Mouse (Mus musculus) lung, embryonic 14.5 days (tissue): ENCODE data around the gene Rapsn. TPM values are rescaled to one million over a fixed set of nuclear protein-coding genes. Genes with fewer than 3 reads are reported as not detected.
A peak's percentile ranks its signal among the peaks of the same experiment; 100 is the strongest.
"Not testable (repeated sequence)": the region's sequence is repeated elsewhere in the genome, so short reads cannot be mapped to it uniquely, and the experiment has no call there.

Experiments
- ATAC-seq: fragments of 200-750 bp; cut with Nextera tagmentation; 2 replicates; pipeline ENCODE4 v1.8.0; 2017; ENCODE audit warnings: mild to moderate bottlenecking, moderate TSS enrichment, moderate library complexity; ENCODE audit not compliant: insufficient read depth
- DNase-seq: peaks from one replicate; pipeline ENCODE4 v3.0.0-alpha.2; 2015
- H3K27ac ChIP-seq: fragments of 300-500 bp; sonication (generic); 2 replicates; pipeline ENCODE4 v1.5.1; 2014; ENCODE audit warnings: low read depth, mild to moderate bottlenecking, moderate library complexity
- H3K27me3 ChIP-seq: fragments of 300-500 bp; sonication (generic); 2 replicates; pipeline ENCODE4 v1.6.1; 2014; ENCODE audit warnings: low read length, control low read depth; ENCODE audit not compliant: insufficient read depth
- H3K36me3 ChIP-seq: fragments of 300-500 bp; sonication (generic); 2 replicates; pipeline ENCODE4 v1.6.1; 2014; ENCODE audit warnings: control low read depth; ENCODE audit not compliant: insufficient read depth
- H3K4me1 ChIP-seq: fragments of 300-500 bp; sonication (generic); 2 replicates; pipeline ENCODE4 v1.6.1; 2014; ENCODE audit warnings: antibody characterized with exemption, control low read depth; ENCODE audit not compliant: insufficient read depth
- H3K4me2 ChIP-seq: fragments of 300-500 bp; sonication (generic); 2 replicates; pipeline ENCODE4 v1.6.1; 2014; ENCODE audit warnings: mild to moderate bottlenecking
- H3K4me3 ChIP-seq: fragments of 300-500 bp; sonication (generic); 2 replicates; pipeline ENCODE4 v1.5.1; 2014; ENCODE audit warnings: low read depth, low read length
- H3K9ac ChIP-seq: fragments of 300-500 bp; sonication (generic); 2 replicates; pipeline ENCODE4 v1.6.1; 2014
- H3K9me3 ChIP-seq: fragments of 300-500 bp; sonication (generic); 2 replicates; pipeline ENCODE4 v1.6.1; 2016; ENCODE audit warnings: low read depth, low read length, control low read depth
- CTCF ChIP-seq: IDR thresholded peaks from 2 replicates; pipeline ENCODE4 v1.5.1; 2016; ENCODE audit warnings: antibody characterized with exemption, low read depth
- WGBS: fragments of 180-500 bp; shearing (Covaris S2); extraction: QIAGEN DNeasy Blood & Tissue Kit; methylation state at CpG from one replicate; pipeline ENCODE4 v1.1.7; 2014; 5-methylcytosine and 5-hydroxymethylcytosine counted together
- polyA plus RNA-seq: library from polyadenylated mRNA; unstranded; fragments of >200 nt; fragmentation: Nextera tagmentation; extraction: Ambion mirVana; gene quantifications from 2 replicates; pipeline ENCODE4 v1.2.1, GENCODE M21; 2014

Gene Rapsn
- polyA plus RNA-seq: 1.5 and 1.6 TPM in 2 replicates

DNA sequence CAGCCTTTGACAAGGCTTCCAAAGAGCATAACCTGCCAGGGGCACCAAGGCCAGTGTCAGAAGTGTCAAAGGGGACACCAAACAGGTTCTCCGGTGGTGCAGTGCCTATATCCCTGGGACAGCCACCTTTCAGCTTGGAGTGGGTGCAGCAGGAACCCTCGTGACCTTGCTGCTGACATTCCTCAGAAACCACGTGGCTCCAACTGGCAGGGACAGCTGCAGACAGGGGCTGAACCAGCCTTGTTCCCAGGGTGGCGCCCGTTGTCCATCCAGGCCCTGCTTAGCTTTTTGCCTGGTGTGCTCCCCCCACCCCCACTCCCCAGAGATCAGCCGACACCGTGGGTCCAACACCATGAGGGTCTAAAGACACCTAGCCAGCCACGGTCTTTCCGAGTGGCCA is at the start of gene Rapsn:
TSS of gene Rapsn (plus strand) at position 236 of the 400 bp plus-strand sequence.
- ATAC-seq (peak; percentile 63; the same call in 1 of the 2 replicates), DNase-seq (peak; percentile 20)
- no peak within 1 kb of the TSS for H3K9ac ChIP-seq
- H3K27ac ChIP-seq: no peak within 1 kb of the TSS
- H3K4me2 ChIP-seq: no peak within 1 kb of the TSS
- 38% methylated on average over 9 of the region's 9 CpGs for WGBS
- no peaks in the 10 kb centered on the region for H3K27me3 ChIP-seq
- no peaks in the 10 kb centered on the region for H3K4me1 ChIP-seq
- no peaks in the 10 kb centered on the region for H3K36me3 ChIP-seq
- TF ChIP-seq CTCF: no peak
- H3K4me3 ChIP-seq: no peak within 1 kb of the TSS
- no peaks in the 10 kb centered on the region for H3K9me3 ChIP-seq

DNA sequence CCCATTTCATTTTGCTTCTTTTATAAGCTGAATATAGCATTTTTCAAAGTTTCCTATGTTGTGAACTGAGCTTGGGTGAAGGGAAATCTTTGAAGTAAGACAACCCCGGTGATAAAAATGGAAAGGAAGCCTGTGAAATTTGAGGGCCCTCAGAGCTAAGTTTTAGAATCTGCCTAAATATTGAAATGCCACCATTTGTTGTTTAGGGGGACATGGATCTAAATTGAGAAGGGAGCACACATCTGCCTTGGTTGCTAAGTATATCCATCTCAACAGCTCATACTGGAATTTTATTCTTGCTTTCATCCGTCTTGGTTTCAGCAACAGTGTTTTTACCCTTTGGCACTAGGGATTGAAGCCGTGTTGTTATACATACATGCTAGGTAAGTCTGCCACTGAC is 49.4 kb upstream of the Rapsn start:
- Histone ChIP-seq H3K9ac (no peak overlapping the region), H3K4me3 (no peak overlapping the region), H3K4me2 (no peak overlapping the region), H3K27ac (no peak overlapping the region), H3K27me3 (no peaks in the 10 kb centered on the region), H3K4me1 (no peaks in the 10 kb centered on the region), H3K36me3 (peaks cover 3% of the 10 kb centered on the region; the same call in 1 of the 2 replicates), H3K9me3 (no peaks in the 10 kb centered on the region)
- WGBS: 90% methylated on average over 3 of the region's 3 CpGs
- ATAC-seq: no peak
- DNase-seq: no peak
- no peak for TF ChIP-seq CTCF

DNA sequence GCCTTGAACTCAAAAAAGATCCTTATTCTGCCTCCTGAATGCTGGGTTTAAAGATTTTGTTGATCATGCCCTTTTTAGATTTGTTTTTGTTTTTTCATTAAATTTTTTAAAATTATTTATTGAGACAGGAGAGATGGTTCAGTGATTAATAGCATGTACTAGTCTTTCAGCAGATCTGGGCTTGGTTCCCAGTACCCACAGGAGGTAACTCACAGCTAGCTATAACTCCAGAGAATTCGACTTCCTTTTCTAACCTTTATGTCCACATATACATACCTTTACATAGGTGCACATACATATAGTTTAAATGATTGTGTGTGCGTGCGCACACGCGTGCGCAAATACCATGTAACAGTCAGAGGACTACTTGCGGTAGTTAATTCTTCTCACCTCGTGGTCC is 26.9 kb upstream of the Rapsn start:
- Histone ChIP-seq H3K4me3 (no peak overlapping the region), H3K36me3 (peaks cover 90% of the 10 kb centered on the region), H3K27ac (no peak overlapping the region), H3K4me2 (no peak overlapping the region), H3K9ac (no peak overlapping the region), H3K9me3 (no peaks in the 10 kb centered on the region), H3K27me3 (no peaks in the 10 kb centered on the region), H3K4me1 (no peaks in the 10 kb centered on the region)
- 95% methylated on average over 8 of the region's 8 CpGs for WGBS
- ATAC-seq (no peak), DNase-seq (no peak)
- TF ChIP-seq CTCF: no peak

DNA sequence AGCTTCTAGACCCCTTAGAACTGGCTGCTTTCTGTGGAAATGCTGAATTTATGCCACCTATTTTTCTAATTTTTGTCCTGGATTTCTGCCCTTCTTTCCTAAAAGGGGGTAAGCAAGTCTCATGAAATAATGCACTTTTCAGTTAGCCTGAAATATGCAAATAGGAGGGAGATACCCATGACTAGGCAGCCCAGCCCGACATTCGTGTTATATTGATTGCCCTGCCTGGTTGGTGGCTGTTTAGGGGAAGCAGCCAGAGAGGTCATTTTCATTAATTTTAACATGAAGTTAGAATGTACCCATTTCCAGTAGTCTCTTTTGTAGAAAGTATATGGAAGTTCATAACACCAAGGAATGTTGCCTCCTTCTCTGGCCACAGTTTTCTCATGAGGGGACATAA is 21.5 kb upstream of the Rapsn start:
- H3K36me3 ChIP-seq: peaks cover 74% of the 10 kb centered on the region
- H3K4me3 ChIP-seq: no peak overlapping the region
- ATAC-seq: no peak
- DNase-seq: no peak
- no peak overlapping the region for H3K27ac ChIP-seq
- H3K4me1 ChIP-seq: no peaks in the 10 kb centered on the region
- 84% methylated on average over 2 of the region's 2 CpGs for WGBS
- TF ChIP-seq CTCF: no peak
- no peaks in the 10 kb centered on the region for H3K27me3 ChIP-seq
- H3K9me3 ChIP-seq: no peaks in the 10 kb centered on the region
- H3K4me2 ChIP-seq: no peak overlapping the region
- no peak overlapping the region for H3K9ac ChIP-seq

DNA sequence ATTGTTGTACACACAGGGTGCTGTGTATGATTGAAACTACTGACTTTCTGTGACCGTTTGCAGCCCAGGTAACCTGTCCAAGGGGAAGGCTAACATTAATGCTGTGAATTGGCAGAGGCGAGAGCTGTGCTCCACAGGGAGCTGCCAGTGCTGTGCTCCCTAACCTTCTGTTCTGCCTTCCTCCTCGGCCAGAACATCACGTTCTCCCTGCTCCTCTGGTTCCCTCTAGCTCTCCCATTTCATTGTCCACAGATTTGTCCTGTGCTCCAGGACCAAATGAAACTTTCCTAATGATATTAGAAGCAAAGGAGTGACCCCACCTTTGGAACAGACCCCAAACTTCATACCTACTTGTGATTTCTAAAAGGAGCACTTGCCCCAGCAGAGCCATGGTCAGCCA is 20.0 kb upstream of the Rapsn start:
- no peak for TF ChIP-seq CTCF
- H3K4me2 ChIP-seq: no peak overlapping the region
- H3K27ac ChIP-seq: no peak overlapping the region
- H3K9ac ChIP-seq: no peak overlapping the region
- no peak overlapping the region for H3K4me3 ChIP-seq
- no peaks in the 10 kb centered on the region for H3K9me3 ChIP-seq
- H3K4me1 ChIP-seq: no peaks in the 10 kb centered on the region
- H3K27me3 ChIP-seq: no peaks in the 10 kb centered on the region
- 75% methylated on average over 4 of the region's 4 CpGs for WGBS
- ATAC-seq (no peak), DNase-seq (no peak)
- peaks cover 68% of the 10 kb centered on the region for H3K36me3 ChIP-seq

DNA sequence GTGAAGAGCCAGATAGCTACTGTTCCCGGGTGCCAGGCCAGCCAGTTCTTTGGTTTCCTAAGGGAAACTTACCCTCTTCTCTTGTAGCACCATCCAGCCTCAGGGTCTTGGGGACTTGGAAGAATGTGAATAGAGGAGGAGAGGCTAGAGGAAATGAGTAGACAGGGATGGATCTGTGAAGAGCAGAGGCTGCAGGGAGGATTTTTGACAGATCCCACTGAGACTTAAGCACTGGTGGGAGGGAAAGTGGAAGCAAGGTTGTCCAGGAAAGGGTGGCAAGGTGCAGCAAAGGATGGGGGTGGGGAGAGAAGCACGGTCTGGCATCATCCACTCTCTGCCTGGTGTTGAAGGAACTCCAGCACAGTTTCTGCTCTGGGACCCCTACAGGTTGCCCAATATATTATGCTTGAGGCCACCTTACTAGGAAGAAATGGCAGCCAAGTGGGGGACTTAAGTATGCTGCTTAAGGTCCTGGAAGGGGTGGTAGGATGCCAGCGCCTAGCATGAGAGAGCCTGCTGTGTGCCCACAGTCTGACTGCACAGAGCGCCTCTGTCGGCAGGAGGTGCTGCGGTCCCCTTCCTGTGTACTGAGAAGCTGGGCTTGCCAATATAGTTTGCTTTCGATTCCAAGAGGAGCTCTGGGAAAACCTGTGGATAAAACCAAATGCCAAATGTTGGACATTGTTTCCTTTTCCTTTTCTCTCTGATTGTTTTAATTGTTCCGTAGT is 17.2 kb upstream of the Rapsn start:
- Histone ChIP-seq H3K9me3 (no peaks in the 10 kb centered on the region), H3K4me1 (no peaks in the 10 kb centered on the region), H3K27me3 (no peaks in the 10 kb centered on the region), H3K27ac (no peak overlapping the region), H3K9ac (no peak overlapping the region), H3K4me2 (no peak overlapping the region), H3K4me3 (no peak overlapping the region), H3K36me3 (peaks cover 42% of the 10 kb centered on the region)
- DNase-seq: no peak
- WGBS: 86% methylated on average over 8 of the region's 8 CpGs
- ATAC-seq: no peak
- TF ChIP-seq CTCF: no peak

DNA sequence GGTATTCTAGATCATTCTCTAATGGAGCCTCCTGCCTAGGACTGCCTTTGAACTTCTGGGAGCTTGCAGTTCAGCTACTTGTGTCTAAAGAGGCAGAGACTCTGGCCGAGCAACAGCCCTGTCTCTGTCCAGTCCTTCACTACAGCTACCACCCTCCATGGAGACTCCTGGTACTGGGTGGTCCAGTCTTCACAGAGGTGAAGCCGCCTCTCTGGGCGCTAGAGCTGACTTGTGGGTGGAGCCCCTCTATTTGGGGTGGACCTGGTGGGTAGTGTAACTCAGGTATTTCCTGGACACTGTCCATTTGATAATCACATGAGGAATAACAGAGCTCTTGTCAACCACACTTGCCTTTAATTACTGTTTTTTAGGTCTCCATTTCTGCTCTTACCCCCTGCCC is 15.5 kb upstream of the Rapsn start:
- no peak overlapping the region for H3K9ac ChIP-seq
- H3K4me2 ChIP-seq: no peak overlapping the region
- no peaks in the 10 kb centered on the region for H3K27me3 ChIP-seq
- no peaks in the 10 kb centered on the region for H3K4me1 ChIP-seq
- H3K27ac ChIP-seq: no peak overlapping the region
- no peak for TF ChIP-seq CTCF
- H3K9me3 ChIP-seq: no peaks in the 10 kb centered on the region
- peaks cover 25% of the 10 kb centered on the region for H3K36me3 ChIP-seq
- no peak overlapping the region for H3K4me3 ChIP-seq
- no peak for ATAC-seq
- 91% methylated on average over 3 of the region's 3 CpGs for WGBS
- DNase-seq: no peak

DNA sequence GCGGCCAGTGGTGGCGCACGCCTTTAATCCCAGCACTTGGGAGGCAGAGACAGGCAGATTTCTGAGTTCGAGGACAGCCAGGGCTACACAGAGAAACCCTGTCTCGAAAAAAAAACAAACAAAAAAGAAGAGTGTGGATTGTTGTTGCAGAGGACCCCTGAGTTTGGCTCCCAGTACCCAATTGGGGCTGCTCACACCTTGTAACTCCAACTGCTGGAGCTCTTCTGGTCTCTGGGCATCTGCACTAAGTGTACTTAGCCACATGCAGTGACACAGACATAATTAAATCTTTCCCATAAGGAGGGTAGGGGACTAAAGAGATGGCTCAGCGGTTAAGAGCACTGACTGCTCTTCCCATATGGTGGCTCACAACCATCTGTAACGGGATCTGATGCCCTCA is 13.2 kb upstream of the Rapsn start:
- H3K36me3 ChIP-seq, H3K4me2 ChIP-seq, H3K9me3 ChIP-seq, H3K4me1 ChIP-seq, H3K9ac ChIP-seq, H3K27me3 ChIP-seq, H3K27ac ChIP-seq, H3K4me3 ChIP-seq, DNase-seq: not testable (repeated sequence)
- ATAC-seq: 0 out of 2 replicates have a peak, but pooled peaks have one; percentile 8
- 93% methylated on average over 7 of the region's 7 CpGs for WGBS
